Mouse (Mus musculus): ENCODE results near the gene Mst1. TPM values are rescaled to one million over a fixed set of nuclear protein-coding genes. Genes with fewer than 3 reads are reported as not detected.
A peak's percentile ranks its signal among the peaks of the same experiment; 100 is the strongest.

Mst1 gene
- 0.14 TPM for polyA plus RNA-seq (2021)

GRCm38 (mm10) chr9:108080168-108080567 lies at the start of gene Mst1:
TSS of gene Mst1 (plus strand) at chr9:108080436.
- POLR2A ChIA-PET, result interaction anchor here (1.5 kb wide), 1 partner anchor 10 kb away, joined by 4 read pairs; no protein-coding TSS in a partner anchor
- TF ChIP-seq CTCF (IDR thresholded peaks at IDR 0.05), result no peak
- in situ Hi-C loops (cut with MboI; ENCODE audit: low pct_unique_long_range_greater_than_20kb), result no loop called here
- DNase-seq (ENCODE audit: low read depth, low spot score) (no peak), ATAC-seq (no peak)
- CTCF ChIA-PET, result no interaction called here
- no peaks in the 10 kb centered on the region for H3K27me3 ChIP-seq

DNA sequence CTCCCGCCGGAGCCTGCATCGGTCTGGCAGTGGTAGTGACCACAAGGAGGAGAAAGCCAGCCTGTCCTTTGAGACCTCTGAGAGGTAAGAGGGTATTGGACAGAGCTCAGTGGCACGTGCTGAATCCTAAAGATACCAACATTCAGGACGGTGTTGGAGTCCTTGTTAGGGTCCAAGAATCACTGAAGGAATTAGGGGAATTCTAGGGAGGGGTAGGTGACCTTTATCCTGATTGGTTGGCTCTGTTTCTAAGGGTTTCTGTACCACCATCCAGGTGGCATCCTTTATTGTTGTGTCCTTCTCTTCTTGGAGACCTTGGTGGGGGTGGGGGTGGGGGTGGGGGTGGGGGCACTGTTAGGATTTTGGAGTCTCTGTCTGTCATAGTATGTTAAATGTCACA lies 48.1 kb upstream of the Mst1 start:
- no peaks in the 10 kb centered on the region for H3K27me3 ChIP-seq
- CTCF ChIA-PET, result no interaction called here
- TF ChIP-seq CTCF (IDR thresholded peaks at IDR 0.05), result no peak
- DNase-seq (ENCODE audit: low read depth, low spot score), result no peak
- in situ Hi-C loops (cut with MboI; ENCODE audit: low pct_unique_long_range_greater_than_20kb), result no loop called here
- ATAC-seq, result no peak
- POLR2A ChIA-PET, result no interaction called here

GRCm38 (mm10) chr9:108035331-108036156 lies 44.7 kb upstream of the Mst1 start:
- in situ Hi-C loops (cut with MboI; ENCODE audit: low pct_unique_long_range_greater_than_20kb), result no loop called here
- DNase-seq (ENCODE audit: low read depth, low spot score) (no peak), ATAC-seq (no peak)
- POLR2A ChIA-PET, result no interaction called here
- no peaks in the 10 kb centered on the region for H3K27me3 ChIP-seq
- CTCF ChIA-PET, result interaction anchor here (1.0 to 1.4 kb wide), 2 partner anchors 18 to 131 kb away, joined by 3 to 4 read pairs; partner anchors contain the start of gene Amigo3
- no peak for TF ChIP-seq CTCF (IDR thresholded peaks at IDR 0.05)

DNA sequence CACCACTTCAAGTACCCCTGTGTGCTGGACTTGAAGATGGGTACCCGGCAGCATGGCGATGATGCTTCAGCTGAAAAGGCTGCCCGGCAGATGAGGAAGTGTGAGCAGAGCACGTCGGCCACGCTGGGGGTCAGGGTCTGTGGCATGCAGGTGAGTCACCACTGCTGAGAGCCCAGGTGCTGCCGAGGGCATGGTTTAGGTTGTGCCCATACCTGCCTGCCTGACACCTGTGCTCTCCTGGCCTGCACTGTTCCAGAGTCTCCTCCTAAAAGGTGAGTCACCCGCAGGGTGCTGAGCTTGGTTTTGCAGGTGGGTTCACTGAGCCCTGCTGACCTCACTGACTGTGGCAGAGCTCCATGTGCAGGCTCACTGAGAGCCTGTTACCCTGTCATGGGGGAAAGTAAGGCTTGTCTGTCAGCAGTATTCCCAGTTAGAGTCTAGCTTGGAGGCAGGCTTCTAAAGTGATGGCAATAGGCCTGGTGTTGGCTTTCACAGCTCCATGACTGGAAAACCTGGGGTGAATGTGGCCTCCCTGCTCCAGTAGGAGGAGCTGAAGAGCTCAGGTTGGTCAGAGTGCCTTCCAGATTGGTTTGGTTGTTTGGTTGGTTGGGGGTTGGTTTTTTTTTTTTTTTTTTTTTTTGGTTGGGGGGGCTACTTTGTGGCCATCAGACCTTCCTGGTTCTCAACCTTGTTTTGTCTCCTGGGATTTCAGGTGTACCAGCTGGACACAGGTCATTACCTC lies 35.3 kb upstream of the Mst1 start:
- DNase-seq (ENCODE audit: low read depth, low spot score) (no peak), ATAC-seq (no peak)
- ChIA-PET CTCF (interaction anchor here (1.2 to 1.5 kb wide), 2 partner anchors 8 to 140 kb away, joined by 3 to 4 read pairs; no protein-coding TSS in a partner anchor), POLR2A (interaction anchor here (0.5 kb wide), 1 partner anchor 231 kb away, joined by 3 read pairs; no protein-coding TSS in a partner anchor)
- H3K27me3 ChIP-seq, result no peaks in the 10 kb centered on the region
- no peak for TF ChIP-seq CTCF (IDR thresholded peaks at IDR 0.05)
- in situ Hi-C loops (cut with MboI; ENCODE audit: low pct_unique_long_range_greater_than_20kb), result no loop called here

GRCm38 (mm10) chr9:108046582-108046981 lies 33.7 kb upstream of the Mst1 start:
- DNase-seq (ENCODE audit: low read depth, low spot score) (no peak), ATAC-seq (no peak)
- TF ChIP-seq CTCF (IDR thresholded peaks at IDR 0.05), result no peak
- CTCF ChIA-PET, result interaction anchor here (1.4 to 1.5 kb wide), 2 partner anchors 9 to 34 kb away, joined by 3 read pairs; no protein-coding TSS in a partner anchor
- POLR2A ChIA-PET, result no interaction called here
- in situ Hi-C loops (cut with MboI; ENCODE audit: low pct_unique_long_range_greater_than_20kb), result no loop called here
- no peaks in the 10 kb centered on the region for H3K27me3 ChIP-seq

- in situ Hi-C loops (cut with MboI; ENCODE audit: low pct_unique_long_range_greater_than_20kb), result no loop called here
- CTCF ChIA-PET, result interaction anchor here (0.9 to 1.3 kb wide), 2 partner anchors 8 to 20 kb away, joined by 3 read pairs; no protein-coding TSS in a partner anchor
These were observed 32.4 kb upstream of the Mst1 start for GRCm38 (mm10) chr9:108047601-108048565.

DNA sequence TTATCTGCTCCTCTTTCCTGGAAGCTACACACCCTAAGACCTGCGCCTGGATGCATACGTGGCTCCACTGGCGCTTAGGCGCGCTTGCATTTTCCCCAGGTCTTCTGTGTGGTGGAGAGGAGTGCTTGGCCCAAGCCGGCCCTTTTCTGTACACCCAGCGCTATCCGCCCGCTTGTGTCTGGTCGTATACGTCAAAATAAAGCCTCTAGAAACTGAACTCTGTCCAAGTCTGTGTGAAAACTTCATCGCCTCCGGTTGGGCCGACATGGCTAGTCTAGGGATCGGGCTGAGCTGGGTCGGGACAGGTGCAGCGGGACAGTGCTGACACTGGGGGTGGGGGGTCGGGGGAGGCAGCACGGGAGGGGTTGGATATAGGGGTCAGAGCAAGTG lies 31.7 kb upstream of the Mst1 start:
- CTCF ChIA-PET, result interaction anchor here (0.9 to 1.3 kb wide), 2 partner anchors 9 to 19 kb away, joined by 3 read pairs; no protein-coding TSS in a partner anchor
- POLR2A ChIA-PET, result no interaction called here
- no peaks in the 10 kb centered on the region for H3K27me3 ChIP-seq
- TF ChIP-seq CTCF (IDR thresholded peaks at IDR 0.05), result no peak
- in situ Hi-C loops (cut with MboI; ENCODE audit: low pct_unique_long_range_greater_than_20kb), result no loop called here
- no peak for DNase-seq (ENCODE audit: low read depth, low spot score)
- no peak for ATAC-seq

More at GRCm38 (mm10) chr9:108047601-108048565, 32.4 kb upstream of the Mst1 start:
- ATAC-seq, result no peak
- H3K27me3 ChIP-seq, result no peaks in the 10 kb centered on the region
- TF ChIP-seq CTCF (IDR thresholded peaks at IDR 0.05), result no peak
- POLR2A ChIA-PET, result no interaction called here
- DNase-seq (ENCODE audit: low read depth, low spot score), result no peak

DNA sequence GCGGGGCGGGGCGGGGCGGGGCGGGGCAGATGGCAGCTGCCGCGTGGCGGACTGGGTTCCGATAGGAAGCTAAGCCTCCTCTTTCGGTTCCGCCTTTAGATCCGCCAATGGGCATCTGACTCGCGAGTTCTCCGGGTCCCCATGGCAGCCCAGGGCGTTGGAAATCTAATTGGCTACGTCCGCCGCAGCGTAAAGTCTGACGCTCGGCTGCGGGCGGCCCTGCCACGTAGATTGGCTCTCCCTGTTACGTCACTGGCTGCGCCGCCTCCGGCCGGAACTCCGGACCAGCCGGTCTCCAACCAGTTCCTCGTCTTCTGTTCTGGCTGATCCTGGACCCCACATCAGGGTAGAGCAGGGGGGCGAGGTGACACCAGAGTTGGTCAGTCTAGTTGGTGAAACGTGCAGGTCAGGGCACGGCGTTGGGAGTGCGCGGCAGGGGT lies 31.2 kb upstream of the Mst1 start, which contains the start of gene Gmppb:
Gene Gmppb (plus strand): TSS at position 227 of the 440 bp plus-strand sequence.
- in situ Hi-C loops (cut with MboI; ENCODE audit: low pct_unique_long_range_greater_than_20kb), result no loop called here
- no peaks in the 10 kb centered on the region for H3K27me3 ChIP-seq
- ATAC-seq, result peak; percentile 92
- DNase-seq (ENCODE audit: low read depth, low spot score), result peak; percentile 77
- no peak for TF ChIP-seq CTCF (IDR thresholded peaks at IDR 0.05)
- CTCF ChIA-PET, result interaction anchor here (0.9 to 2.8 kb wide), 3 partner anchors 10 to 86 kb away, joined by 3 to 10 read pairs (median 3); no protein-coding TSS in a partner anchor
- POLR2A ChIA-PET, result no interaction called here

- no peaks in the 10 kb centered on the region for H3K27me3 ChIP-seq
- in situ Hi-C loops (cut with MboI; ENCODE audit: low pct_unique_long_range_greater_than_20kb), result no loop called here
- ChIA-PET CTCF (interaction anchor here (2.8 kb wide), 1 partner anchor 87 kb away, joined by 10 read pairs; no protein-coding TSS in a partner anchor), POLR2A (no interaction called here)
- DNase-seq (ENCODE audit: low read depth, low spot score) (no peak), ATAC-seq (no peak)
- no peak for TF ChIP-seq CTCF (IDR thresholded peaks at IDR 0.05)
These were observed 30.5 kb upstream of the Mst1 start for GRCm38 (mm10) chr9:108049561-108050251.

All from Patski (cell line).